Mouse (Mus musculus): Measurements from ENCODE around the gene Pvalb. TPM values are rescaled to one million over a fixed set of nuclear protein-coding genes. Genes with fewer than 3 reads are reported as not detected.

Gene Pvalb
- polyA plus RNA-seq, 1 experiment from 2014 or later: not detected

DNA sequence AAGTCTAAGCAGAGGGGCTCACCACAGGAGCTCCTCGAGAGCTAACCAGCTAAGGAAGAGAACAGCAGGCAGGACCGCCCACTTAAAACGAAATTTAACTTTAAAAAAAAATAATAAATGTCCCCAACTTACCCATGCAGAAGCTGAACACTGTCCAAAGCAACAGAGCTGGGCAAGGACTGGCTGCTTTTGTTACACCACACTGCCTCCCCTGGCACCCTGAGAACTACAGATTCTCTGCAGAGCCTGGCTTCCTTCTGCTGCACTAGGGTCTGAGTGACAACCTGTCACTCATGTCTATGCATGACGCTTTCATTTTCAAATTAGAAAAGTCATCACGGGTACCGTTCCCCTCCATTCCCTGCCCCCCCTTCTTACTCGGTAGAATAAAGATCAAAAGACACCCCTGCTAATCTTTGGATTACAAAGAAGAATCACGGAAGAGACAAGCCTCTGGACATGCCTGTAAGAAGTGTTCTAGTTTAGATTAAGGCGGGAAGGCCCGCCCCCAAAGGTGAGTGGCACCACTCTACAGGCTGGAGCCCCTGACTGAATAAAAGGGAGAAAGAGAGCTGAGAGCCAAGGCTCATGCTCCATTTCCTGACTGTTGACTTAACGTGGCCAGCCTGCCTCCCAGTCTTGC lies 33.8 kb downstream of the Pvalb start:
- Histone ChIP-seq H3K27ac (no peak overlapping the region), H3K4me2 (replicated peaks) (peak overlapping the region; percentile 96), H3K36me3 (no peaks in the 10 kb centered on the region), H3K9me3 (no peaks in the 10 kb centered on the region), H3K9ac (no peak overlapping the region), H3K4me1 (replicated peaks) (peaks cover 13% of the 10 kb centered on the region), H3K4me3 (replicated peaks) (no peak overlapping the region), H3K27me3 (replicated peaks) (no peaks in the 10 kb centered on the region)
- ATAC-seq: no peak
- WGBS: 80% methylated on average over 11 of the region's 11 CpGs

- no peak overlapping the region for H3K9ac ChIP-seq
- no peak overlapping the region for H3K4me3 ChIP-seq (replicated peaks)
- no peak for ATAC-seq
- H3K4me2 ChIP-seq (replicated peaks): no peak overlapping the region
- H3K4me1 ChIP-seq (replicated peaks): peaks cover 13% of the 10 kb centered on the region
- H3K27me3 ChIP-seq (replicated peaks): no peaks in the 10 kb centered on the region
- no peaks in the 10 kb centered on the region for H3K9me3 ChIP-seq
- no peaks in the 10 kb centered on the region for H3K36me3 ChIP-seq
- 93% methylated on average over 10 of the region's 10 CpGs for WGBS
- no peak overlapping the region for H3K27ac ChIP-seq
Observed at GRCm38 (mm10) chr15:78171651-78172050, 34.5 kb downstream of the Pvalb start.

DNA sequence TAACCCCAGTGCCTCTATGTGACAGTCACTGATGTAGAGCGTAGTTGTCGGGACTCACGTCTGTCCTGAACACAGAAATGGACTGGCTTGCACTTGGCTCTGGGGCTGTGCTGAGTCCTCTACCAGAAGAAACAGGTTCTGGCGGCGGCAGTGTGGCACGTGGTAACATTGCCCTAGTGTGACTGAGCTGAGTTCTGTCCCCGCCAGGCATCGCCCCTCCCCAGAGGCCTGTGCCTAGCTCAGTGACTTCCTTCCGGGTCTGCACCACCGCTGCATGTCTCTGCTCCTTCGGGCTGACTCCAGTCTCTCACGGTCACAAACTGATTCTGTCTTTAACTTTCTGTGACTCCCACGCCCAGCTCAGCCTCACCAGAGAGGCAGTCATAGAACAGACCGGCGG lies 35.5 kb downstream of the Pvalb start:
- no peak for ATAC-seq

DNA sequence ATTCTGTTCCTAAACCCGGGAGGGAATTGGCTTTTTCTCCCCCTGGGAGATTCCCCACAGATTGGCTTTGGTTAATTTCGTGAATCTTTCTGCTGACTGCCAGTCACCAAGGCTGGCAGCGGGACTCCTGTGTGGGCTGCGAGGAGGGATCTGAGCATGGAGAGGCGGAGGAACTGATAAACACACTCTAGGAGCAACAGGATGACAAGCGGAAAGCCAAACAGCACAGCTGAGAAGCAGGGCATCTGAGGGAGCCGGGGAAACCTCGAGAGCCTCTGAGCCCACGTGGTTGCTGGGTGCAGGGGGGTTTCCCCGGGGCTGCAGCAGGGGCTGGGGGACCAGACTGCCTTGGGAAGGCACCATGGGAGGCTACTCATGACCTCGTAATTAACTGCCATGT lies 36.6 kb downstream of the Pvalb start:
- Histone ChIP-seq H3K27ac (no peak overlapping the region), H3K36me3 (no peaks in the 10 kb centered on the region), H3K9ac (no peak overlapping the region), H3K9me3 (no peaks in the 10 kb centered on the region), H3K27me3 (replicated peaks) (no peaks in the 10 kb centered on the region), H3K4me2 (replicated peaks) (no peak overlapping the region), H3K4me1 (replicated peaks) (peaks cover 10% of the 10 kb centered on the region; the same call in 1 of the 2 replicates), H3K4me3 (replicated peaks) (no peak overlapping the region)
- ATAC-seq: no peak
- WGBS: 77% methylated on average over 11 of the region's 11 CpGs

More for the DNA sequence above, 35.5 kb downstream of the Pvalb start:
- Histone ChIP-seq H3K4me2 (replicated peaks) (no peak overlapping the region), H3K27me3 (replicated peaks) (no peaks in the 10 kb centered on the region), H3K27ac (no peak overlapping the region), H3K36me3 (no peaks in the 10 kb centered on the region), H3K9ac (no peak overlapping the region), H3K9me3 (no peaks in the 10 kb centered on the region), H3K4me1 (replicated peaks) (peaks cover 13% of the 10 kb centered on the region), H3K4me3 (replicated peaks) (no peak overlapping the region)
- whole genome bisulfite sequencing: 89% methylated on average over 15 of the region's 15 CpGs

DNA sequence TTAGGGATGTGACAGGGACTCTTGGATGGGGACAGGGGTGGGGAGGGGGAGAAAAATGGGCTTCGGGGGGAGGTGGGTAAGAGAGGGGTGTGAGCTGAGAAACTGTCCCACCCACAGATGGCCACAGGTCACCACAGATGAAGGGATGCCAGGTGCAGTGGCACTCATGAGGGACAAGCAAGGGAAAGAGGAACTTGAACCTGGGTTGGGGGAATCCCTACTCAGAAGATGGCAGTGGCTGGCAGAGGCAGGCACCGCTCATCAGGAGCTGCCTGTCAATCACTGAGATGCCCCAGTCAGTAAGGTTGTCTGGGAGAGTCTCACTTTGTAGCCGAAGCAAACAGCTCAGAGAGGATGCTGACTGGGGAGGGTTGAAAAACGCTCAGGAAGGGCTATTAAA lies 40.9 kb downstream of the Pvalb start:
- Histone ChIP-seq H3K4me2 (replicated peaks) (no peak overlapping the region), H3K4me1 (replicated peaks) (no peaks in the 10 kb centered on the region), H3K9ac (no peak overlapping the region), H3K36me3 (no peaks in the 10 kb centered on the region), H3K9me3 (no peaks in the 10 kb centered on the region), H3K27ac (no peak overlapping the region), H3K27me3 (replicated peaks) (no peaks in the 10 kb centered on the region), H3K4me3 (replicated peaks) (no peak overlapping the region)
- 88% methylated on average over 4 of the region's 4 CpGs for WGBS
- ATAC-seq: no peak

DNA sequence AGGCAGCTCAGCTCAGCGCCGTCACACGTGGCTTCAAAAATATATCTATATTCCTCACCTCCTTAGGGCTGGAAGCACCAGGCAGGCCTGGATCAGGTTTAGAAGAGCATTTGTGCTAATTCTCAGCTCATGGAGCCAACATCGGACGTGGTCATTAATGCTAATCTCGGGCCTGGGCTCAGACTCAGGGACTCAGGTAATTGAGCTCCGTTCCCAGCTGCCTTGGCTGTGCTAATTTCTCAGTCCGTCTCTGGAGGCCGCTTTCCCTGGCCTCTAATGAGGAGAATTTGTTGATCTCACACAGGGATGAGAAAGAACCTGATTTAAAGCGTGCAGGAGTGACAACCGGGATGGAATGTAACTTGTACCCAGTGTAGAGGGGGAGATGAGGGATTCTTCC lies 41.7 kb downstream of the Pvalb start:
- no peaks in the 10 kb centered on the region for H3K9me3 ChIP-seq
- no peak overlapping the region for H3K4me3 ChIP-seq (replicated peaks)
- no peaks in the 10 kb centered on the region for H3K27me3 ChIP-seq (replicated peaks)
- WGBS: 87% methylated on average over 11 of the region's 11 CpGs
- no peaks in the 10 kb centered on the region for H3K36me3 ChIP-seq
- ATAC-seq: no peak
- no peak overlapping the region for H3K27ac ChIP-seq
- H3K9ac ChIP-seq: no peak overlapping the region
- H3K4me2 ChIP-seq (replicated peaks): no peak overlapping the region
- no peaks in the 10 kb centered on the region for H3K4me1 ChIP-seq (replicated peaks)

- Histone ChIP-seq H3K27ac (no peak overlapping the region), H3K9ac (no peak overlapping the region), H3K36me3 (no peaks in the 10 kb centered on the region), H3K4me3 (replicated peaks) (no peak overlapping the region), H3K9me3 (no peaks in the 10 kb centered on the region), H3K4me2 (replicated peaks) (no peak overlapping the region), H3K27me3 (replicated peaks) (no peaks in the 10 kb centered on the region), H3K4me1 (replicated peaks) (no peaks in the 10 kb centered on the region)
- ATAC-seq: no peak
- 77% methylated on average over 9 of the region's 9 CpGs for WGBS
Observed at GRCm38 (mm10) chr15:78161946-78162345, 44.3 kb downstream of the Pvalb start.

GRCm38 (mm10) chr15:78158335-78158734 lies 47.9 kb downstream of the Pvalb start:
- no peak overlapping the region for H3K9ac ChIP-seq
- no peaks in the 10 kb centered on the region for H3K9me3 ChIP-seq
- no peak overlapping the region for H3K4me2 ChIP-seq (replicated peaks)
- no peak for ATAC-seq
- H3K4me1 ChIP-seq (replicated peaks): no peaks in the 10 kb centered on the region
- no peak overlapping the region for H3K27ac ChIP-seq
- 73% methylated on average over 5 of the region's 5 CpGs for WGBS
- no peak overlapping the region for H3K4me3 ChIP-seq (replicated peaks)
- no peaks in the 10 kb centered on the region; the same call in 1 of the 2 replicates for H3K27me3 ChIP-seq (replicated peaks)
- H3K36me3 ChIP-seq: no peaks in the 10 kb centered on the region

GRCm38 (mm10) chr15:78157824-78158223 lies 48.4 kb downstream of the Pvalb start:
- Histone ChIP-seq H3K4me3 (replicated peaks) (no peak overlapping the region), H3K9me3 (no peaks in the 10 kb centered on the region), H3K27ac (no peak overlapping the region), H3K27me3 (replicated peaks) (no peaks in the 10 kb centered on the region; the same call in 1 of the 2 replicates), H3K36me3 (no peaks in the 10 kb centered on the region), H3K9ac (no peak overlapping the region), H3K4me2 (replicated peaks) (no peak overlapping the region), H3K4me1 (replicated peaks) (no peaks in the 10 kb centered on the region)
- no peak for ATAC-seq
- 76% methylated on average over 4 of the region's 4 CpGs for WGBS

GRCm38 (mm10) chr15:78157330-78157729 lies 48.9 kb downstream of the Pvalb start:
- no peaks in the 10 kb centered on the region for H3K36me3 ChIP-seq
- H3K4me3 ChIP-seq (replicated peaks): no peak overlapping the region
- no peaks in the 10 kb centered on the region for H3K4me1 ChIP-seq (replicated peaks)
- ATAC-seq: no peak
- H3K9ac ChIP-seq: no peak overlapping the region
- H3K27me3 ChIP-seq (replicated peaks): no peaks in the 10 kb centered on the region; the same call in 1 of the 2 replicates
- H3K4me2 ChIP-seq (replicated peaks): no peak overlapping the region
- H3K9me3 ChIP-seq: no peaks in the 10 kb centered on the region
- 81% methylated on average over 8 of the region's 8 CpGs for WGBS
- H3K27ac ChIP-seq: no peak overlapping the region

- Histone ChIP-seq H3K4me3 (replicated peaks) (no peak overlapping the region), H3K4me2 (replicated peaks) (no peak overlapping the region), H3K4me1 (replicated peaks) (no peaks in the 10 kb centered on the region), H3K27me3 (replicated peaks) (no peaks in the 10 kb centered on the region; the same call in 1 of the 2 replicates), H3K27ac (no peak overlapping the region), H3K9me3 (no peaks in the 10 kb centered on the region), H3K36me3 (no peaks in the 10 kb centered on the region), H3K9ac (no peak overlapping the region)
- no peak for ATAC-seq
- WGBS: 83% methylated on average over 6 of the region's 6 CpGs
Observed at GRCm38 (mm10) chr15:78155421-78155820, 50.8 kb downstream of the Pvalb start.

GRCm38 (mm10) chr15:78153045-78153775 lies 53.0 kb downstream of the Pvalb start:
- Histone ChIP-seq H3K4me1 (replicated peaks) (no peaks in the 10 kb centered on the region), H3K4me3 (replicated peaks) (no peak overlapping the region), H3K36me3 (no peaks in the 10 kb centered on the region), H3K9ac (no peak overlapping the region), H3K4me2 (replicated peaks) (no peak overlapping the region), H3K9me3 (no peaks in the 10 kb centered on the region), H3K27ac (no peak overlapping the region), H3K27me3 (replicated peaks) (no peaks in the 10 kb centered on the region; the same call in 1 of the 2 replicates)
- ATAC-seq: no peak
- WGBS: 54% methylated on average over 11 of the region's 11 CpGs

GRCm38 (mm10) chr15:78148565-78148964 lies 57.6 kb downstream of the Pvalb start:
- Histone ChIP-seq H3K36me3 (no peaks in the 10 kb centered on the region), H3K27me3 (replicated peaks) (no peaks in the 10 kb centered on the region), H3K4me2 (replicated peaks) (no peak overlapping the region), H3K9me3 (no peaks in the 10 kb centered on the region), H3K4me1 (replicated peaks) (no peaks in the 10 kb centered on the region), H3K4me3 (replicated peaks) (no peak overlapping the region), H3K9ac (no peak overlapping the region), H3K27ac (no peak overlapping the region)
- ATAC-seq: no peak
- WGBS: 73% methylated on average over 7 of the region's 7 CpGs
